Mouse (Mus musculus): ENCODE results near the gene Jag2. TPM values are rescaled to one million over a fixed set of nuclear protein-coding genes. Genes with fewer than 3 reads are reported as not detected.

The Jag2 gene
- polyA plus RNA-seq, 1 experiment from 2014 or later, result 15.1 TPM

- peaks cover 34% of the 10 kb centered on the region for H3K27me3 ChIP-seq (ENCODE audit: control insufficient read depth, insufficient read depth, low read length)
- 74% methylated on average over 4 of the region's 4 CpGs for whole genome bisulfite sequencing
- H3K9ac ChIP-seq (replicated peaks; ENCODE audit: low read length), result no peak overlapping the region
- no peak overlapping the region for H3K4me2 ChIP-seq (ENCODE audit: low read length)
- H3K4me1 ChIP-seq (ENCODE audit: control insufficient read depth, insufficient read depth, low read length), result peaks cover 10% of the 10 kb centered on the region; the same call in 1 of the 2 replicates
- no peaks in the 10 kb centered on the region for H3K9me3 ChIP-seq (ENCODE audit: control insufficient read depth, low read length)
- DNase-seq, result no peak
- no peak overlapping the region for H3K27ac ChIP-seq (replicated peaks; ENCODE audit: low read depth, low read length)
- ATAC-seq (ENCODE audit: low FRiP score, low TSS enrichment), result no peak
- no peaks in the 10 kb centered on the region for H3K36me3 ChIP-seq (ENCODE audit: control insufficient read depth, insufficient read depth, low read length)
- H3K4me3 ChIP-seq (replicated peaks; ENCODE audit: low read depth, low read length), result no peak overlapping the region
Measured at GRCm38 (mm10) chr12:112880661-112881060, 48.9 kb downstream of the Jag2 start.

- ATAC-seq (ENCODE audit: low FRiP score, low TSS enrichment) (no peak), DNase-seq (no peak)
- H3K27me3 ChIP-seq (ENCODE audit: control insufficient read depth, insufficient read depth, low read length), result peaks cover 43% of the 10 kb centered on the region
- H3K36me3 ChIP-seq (ENCODE audit: control insufficient read depth, insufficient read depth, low read length), result no peaks in the 10 kb centered on the region
- 85% methylated on average over 5 of the region's 5 CpGs for WGBS
- no peak overlapping the region for H3K4me2 ChIP-seq (ENCODE audit: low read length)
- H3K4me1 ChIP-seq (ENCODE audit: control insufficient read depth, insufficient read depth, low read length), result peaks cover 10% of the 10 kb centered on the region; the same call in 1 of the 2 replicates
- no peak overlapping the region for H3K9ac ChIP-seq (replicated peaks; ENCODE audit: low read length)
- no peaks in the 10 kb centered on the region for H3K9me3 ChIP-seq (ENCODE audit: control insufficient read depth, low read length)
- no peak overlapping the region for H3K27ac ChIP-seq (replicated peaks; ENCODE audit: low read depth, low read length)
- H3K4me3 ChIP-seq (replicated peaks; ENCODE audit: low read depth, low read length), result no peak overlapping the region
Measured at GRCm38 (mm10) chr12:112879731-112880130, 49.8 kb downstream of the Jag2 start.

GRCm38 (mm10) chr12:112877607-112878020 lies 52.0 kb downstream of the Jag2 start:
- Histone ChIP-seq H3K27me3 (ENCODE audit: control insufficient read depth, insufficient read depth, low read length) (peaks cover 55% of the 10 kb centered on the region), H3K27ac (replicated peaks; ENCODE audit: low read depth, low read length) (no peak overlapping the region), H3K36me3 (ENCODE audit: control insufficient read depth, insufficient read depth, low read length) (no peaks in the 10 kb centered on the region), H3K9ac (replicated peaks; ENCODE audit: low read length) (peak overlapping the region; percentile 23; the same call in 1 of the 2 replicates), H3K9me3 (ENCODE audit: control insufficient read depth, low read length) (no peaks in the 10 kb centered on the region), H3K4me3 (replicated peaks; ENCODE audit: low read depth, low read length) (peak overlapping the region; percentile 29), H3K4me2 (ENCODE audit: low read length) (peak overlapping the region; percentile 49), H3K4me1 (ENCODE audit: control insufficient read depth, insufficient read depth, low read length) (peaks cover 10% of the 10 kb centered on the region; the same call in 1 of the 2 replicates)
- 1% methylated on average over 37 of the region's 37 CpGs for WGBS
- DNase-seq (peak; percentile 27), ATAC-seq (ENCODE audit: low FRiP score, low TSS enrichment) (no peak)

GRCm38 (mm10) chr12:112877073-112877576 lies 52.5 kb downstream of the Jag2 start:
- Histone ChIP-seq H3K4me2 (ENCODE audit: low read length) (peak overlapping the region; percentile 49), H3K9me3 (ENCODE audit: control insufficient read depth, low read length) (no peaks in the 10 kb centered on the region), H3K9ac (replicated peaks; ENCODE audit: low read length) (0 out of 2 replicates have a peak overlapping the region, but pooled peaks have one; percentile 23), H3K36me3 (ENCODE audit: control insufficient read depth, insufficient read depth, low read length) (no peaks in the 10 kb centered on the region), H3K4me3 (replicated peaks; ENCODE audit: low read depth, low read length) (peak overlapping the region; percentile 29), H3K27ac (replicated peaks; ENCODE audit: low read depth, low read length) (no peak overlapping the region), H3K4me1 (ENCODE audit: control insufficient read depth, insufficient read depth, low read length) (peaks cover 10% of the 10 kb centered on the region; the same call in 1 of the 2 replicates), H3K27me3 (ENCODE audit: control insufficient read depth, insufficient read depth, low read length) (peaks cover 55% of the 10 kb centered on the region)
- no peak for DNase-seq
- ATAC-seq (ENCODE audit: low FRiP score, low TSS enrichment), result no peak
- WGBS, result 7% methylated on average over 17 of the region's 17 CpGs

GRCm38 (mm10) chr12:112876332-112877072 lies 53.1 kb downstream of the Jag2 start:
- 4% methylated on average over 28 of the region's 28 CpGs for WGBS

GRCm38 (mm10) chr12:112875225-112876013 lies 54.2 kb downstream of the Jag2 start:
- H3K36me3 ChIP-seq (ENCODE audit: control insufficient read depth, insufficient read depth, low read length), result no peaks in the 10 kb centered on the region
- peaks cover 10% of the 10 kb centered on the region; the same call in 1 of the 2 replicates for H3K4me1 ChIP-seq (ENCODE audit: control insufficient read depth, insufficient read depth, low read length)
- no peak overlapping the region for H3K9ac ChIP-seq (replicated peaks; ENCODE audit: low read length)
- H3K4me3 ChIP-seq (replicated peaks; ENCODE audit: low read depth, low read length), result no peak overlapping the region
- WGBS, result 25% methylated on average over 16 of the region's 16 CpGs
- H3K9me3 ChIP-seq (ENCODE audit: control insufficient read depth, low read length), result no peaks in the 10 kb centered on the region
- ATAC-seq (ENCODE audit: low FRiP score, low TSS enrichment) (peak; percentile 52; the same call in 1 of the 2 replicates), DNase-seq (peak; percentile 92)
- peaks cover 55% of the 10 kb centered on the region for H3K27me3 ChIP-seq (ENCODE audit: control insufficient read depth, insufficient read depth, low read length)
- H3K4me2 ChIP-seq (ENCODE audit: low read length), result no peak overlapping the region
- no peak overlapping the region for H3K27ac ChIP-seq (replicated peaks; ENCODE audit: low read depth, low read length)

More at GRCm38 (mm10) chr12:112876332-112877072, 53.1 kb downstream of the Jag2 start:
- Histone ChIP-seq H3K36me3 (ENCODE audit: control insufficient read depth, insufficient read depth, low read length) (no peaks in the 10 kb centered on the region), H3K4me1 (ENCODE audit: control insufficient read depth, insufficient read depth, low read length) (peaks cover 10% of the 10 kb centered on the region; the same call in 1 of the 2 replicates), H3K27me3 (ENCODE audit: control insufficient read depth, insufficient read depth, low read length) (peaks cover 55% of the 10 kb centered on the region), H3K9ac (replicated peaks; ENCODE audit: low read length) (no peak overlapping the region), H3K9me3 (ENCODE audit: control insufficient read depth, low read length) (no peaks in the 10 kb centered on the region), H3K4me3 (replicated peaks; ENCODE audit: low read depth, low read length) (no peak overlapping the region), H3K27ac (replicated peaks; ENCODE audit: low read depth, low read length) (no peak overlapping the region), H3K4me2 (ENCODE audit: low read length) (0 out of 2 replicates have a peak overlapping the region, but pooled peaks have one; percentile 15)
- peak; percentile 21 for DNase-seq
- ATAC-seq (ENCODE audit: low FRiP score, low TSS enrichment), result no peak

- 17% methylated on average over 22 of the region's 22 CpGs for WGBS
- H3K36me3 ChIP-seq (ENCODE audit: control insufficient read depth, insufficient read depth, low read length), result no peaks in the 10 kb centered on the region
- DNase-seq (peak; percentile 35), ATAC-seq (ENCODE audit: low FRiP score, low TSS enrichment) (no peak)
- peak overlapping the region; percentile 24 for H3K4me3 ChIP-seq (replicated peaks; ENCODE audit: low read depth, low read length)
- H3K27me3 ChIP-seq (ENCODE audit: control insufficient read depth, insufficient read depth, low read length), result peaks cover 55% of the 10 kb centered on the region
- H3K9me3 ChIP-seq (ENCODE audit: control insufficient read depth, low read length), result no peaks in the 10 kb centered on the region
- peaks cover 10% of the 10 kb centered on the region; the same call in 1 of the 2 replicates for H3K4me1 ChIP-seq (ENCODE audit: control insufficient read depth, insufficient read depth, low read length)
- H3K27ac ChIP-seq (replicated peaks; ENCODE audit: low read depth, low read length), result no peak overlapping the region
- H3K9ac ChIP-seq (replicated peaks; ENCODE audit: low read length), result no peak overlapping the region
- peak overlapping the region; percentile 49 for H3K4me2 ChIP-seq (ENCODE audit: low read length)
Measured at GRCm38 (mm10) chr12:112874199-112874598, 55.4 kb downstream of the Jag2 start.

- Histone ChIP-seq H3K4me3 (replicated peaks; ENCODE audit: low read depth, low read length) (peak overlapping the region; percentile 24), H3K4me2 (ENCODE audit: low read length) (peak overlapping the region; percentile 49), H3K9me3 (ENCODE audit: control insufficient read depth, low read length) (no peaks in the 10 kb centered on the region), H3K27me3 (ENCODE audit: control insufficient read depth, insufficient read depth, low read length) (peaks cover 50% of the 10 kb centered on the region), H3K9ac (replicated peaks; ENCODE audit: low read length) (no peak overlapping the region), H3K36me3 (ENCODE audit: control insufficient read depth, insufficient read depth, low read length) (no peaks in the 10 kb centered on the region), H3K27ac (replicated peaks; ENCODE audit: low read depth, low read length) (no peak overlapping the region), H3K4me1 (ENCODE audit: control insufficient read depth, insufficient read depth, low read length) (peaks cover 10% of the 10 kb centered on the region; the same call in 1 of the 2 replicates)
- DNase-seq, result peak; percentile 86
- ATAC-seq (ENCODE audit: low FRiP score, low TSS enrichment), result no peak
- WGBS, result 22% methylated on average over 18 of the region's 18 CpGs
Measured at GRCm38 (mm10) chr12:112873452-112874190, 56.0 kb downstream of the Jag2 start.
